Mouse (Mus musculus): Measurements from ENCODE around the gene Slc7a5. TPM values are rescaled to one million over a fixed set of nuclear protein-coding genes. Genes with fewer than 3 reads are reported as not detected.

The Slc7a5 gene
- total and polyA plus RNA-seq, 3 experiments: 110 to 291 (median 207) TPM

- in situ Hi-C loops (cut with MboI; ENCODE audit: low pct_ligation_motif_present, low pct_unique_long_range_greater_than_20kb, low sequenced_read_pairs) (no loop called here), dilution Hi-C loops (cut with MboI; ENCODE audit: extremely low pct_ligation_motif_present, extremely low pct_unique_long_range_greater_than_20kb, low sequenced_read_pairs) (no loop called here)
- H3K79me2 ChIP-seq (replicated peaks; ENCODE audit: control insufficient read depth, extremely low read depth, insufficient read depth, poor library complexity, severe bottlenecking): peaks cover 10% of the 10 kb centered on the region
- DNase-seq (ENCODE audit: extremely low read depth): no peak
- H3K4me3 ChIP-seq (replicated peaks in 1 of 3; ENCODE audit: low read depth in 2 of 3, low read length in 2 of 3, poor library complexity in 1 of 3): no peak overlapping the region
- H3K36me3 ChIP-seq (replicated peaks in 1 of 2; ENCODE audit: control insufficient read depth in 1 of 2, insufficient read depth in 1 of 2, low read length in 1 of 2): peaks cover 96 to 100% of the 10 kb centered on the region in 2 experiments
- peaks cover 4 to 42% of the 10 kb centered on the region in 2 experiments; a peak in 3 of 4 replicates for H3K4me1 ChIP-seq (ENCODE audit: control insufficient read depth in 1 of 2, insufficient read depth in 2 of 2)
- H3K4me2 ChIP-seq (ENCODE audit: insufficient read depth, low read depth, poor library complexity, severe bottlenecking): no peak overlapping the region
- no peak overlapping the region for H3K27ac ChIP-seq (ENCODE audit: insufficient read depth, low read depth)
- no peak overlapping the region for H3K9ac ChIP-seq (ENCODE audit: insufficient read depth, low read depth)
- no peaks in the 10 kb centered on the region for H3K27me3 ChIP-seq (replicated peaks)
- TF ChIP-seq POLR2AphosphoS2 (IDR thresholded peaks at IDR 0.05; ENCODE audit: low read depth, low read length): no peak
- TF ChIP-seq HCFC1 (IDR thresholded peaks at IDR 0.05; ENCODE audit: low read depth, low read length): no peak
- TF ChIP-seq MAX (IDR thresholded peaks at IDR 0.05; ENCODE audit: low read length): no peak
- TF ChIP-seq UBTF (IDR thresholded peaks at IDR 0.05; ENCODE audit: low read depth, low read length): no peak
- no peak for TF ChIP-seq ETS1 (conservative IDR thresholded peaks at IDR 0.05; ENCODE audit: low read depth, low read length)
- no peak for TF ChIP-seq NRF1 (IDR thresholded peaks at IDR 0.05; ENCODE audit: low read depth, low read length)
- H3K9me3 ChIP-seq (replicated peaks; ENCODE audit: low read length): no peaks in the 10 kb centered on the region
These were observed 23.3 kb downstream of the Slc7a5 start for GRCm38 (mm10) chr8:121884181-121884580.

GRCm38 (mm10) chr8:121881921-121882320 lies 25.6 kb downstream of the Slc7a5 start:
- TF ChIP-seq MAZ (IDR thresholded peaks at IDR 0.05; ENCODE audit: low read depth, low read length) (no peak), CTCF (conservative IDR thresholded peaks at IDR 0.05 in 1 of 2, IDR thresholded peaks at IDR 0.05 in 1 of 2; ENCODE audit: low read depth in 2 of 2, low read length in 2 of 2) (no peak), JUN (IDR thresholded peaks at IDR 0.05; ENCODE audit: insufficient read depth, low read depth, low read length) (no peak), TCF12 (IDR thresholded peaks at IDR 0.05; ENCODE audit: low read depth, low read length) (no peak), MYC (IDR thresholded peaks at IDR 0.05; ENCODE audit: low read depth, low read length) (no peak), MAX (IDR thresholded peaks at IDR 0.05; ENCODE audit: low read length) (no peak), USF1 (IDR thresholded peaks at IDR 0.05; ENCODE audit: low read depth, low read length) (no peak), POLR2A (IDR thresholded peaks at IDR 0.05; ENCODE audit: low read depth, low read length) (no peak), BHLHE40 (IDR thresholded peaks at IDR 0.05; ENCODE audit: low read depth, low read length) (no peak), RAD21 (IDR thresholded peaks at IDR 0.05; ENCODE audit: low read depth, low read length) (no peak), E2F4 (IDR thresholded peaks at IDR 0.05; ENCODE audit: insufficient replicate concordance, low read depth, low read length) (no peak), NELFE (IDR thresholded peaks at IDR 0.05; ENCODE audit: low read depth, low read length) (no peak), ZC3H11A (IDR thresholded peaks at IDR 0.05; ENCODE audit: low read depth, low read length) (no peak), EP300 (IDR thresholded peaks at IDR 0.05; ENCODE audit: low read length) (no peak), CHD2 (IDR thresholded peaks at IDR 0.05; ENCODE audit: low read length) (no peak), SIN3A (IDR thresholded peaks at IDR 0.05; ENCODE audit: low read length) (no peak), MAFK (IDR thresholded peaks at IDR 0.05; ENCODE audit: insufficient replicate concordance, low read length) (no peak)
- Histone ChIP-seq H3K36me3 (replicated peaks in 1 of 2; ENCODE audit: control insufficient read depth in 1 of 2, insufficient read depth in 1 of 2, low read length in 1 of 2) (peaks cover 74 to 82% of the 10 kb centered on the region in 2 experiments), H3K9ac (ENCODE audit: insufficient read depth, low read depth) (no peak overlapping the region)

More at GRCm38 (mm10) chr8:121881921-121882320, 25.6 kb downstream of the Slc7a5 start:
- in situ Hi-C loops (cut with MboI; ENCODE audit: low pct_ligation_motif_present, low pct_unique_long_range_greater_than_20kb, low sequenced_read_pairs): no loop called here
- 0 out of 2 replicates have a peak, but pooled peaks cover 3% of the 10 kb centered on the region for H3K79me2 ChIP-seq (replicated peaks; ENCODE audit: control insufficient read depth, extremely low read depth, insufficient read depth, poor library complexity, severe bottlenecking)
- no peak overlapping the region for H3K4me2 ChIP-seq (ENCODE audit: insufficient read depth, low read depth, poor library complexity, severe bottlenecking)
- H3K4me3 ChIP-seq (replicated peaks in 1 of 3; ENCODE audit: low read depth in 2 of 3, low read length in 2 of 3, poor library complexity in 1 of 3): no peak overlapping the region
- dilution Hi-C loops (cut with MboI; ENCODE audit: extremely low pct_ligation_motif_present, extremely low pct_unique_long_range_greater_than_20kb, low sequenced_read_pairs): no loop called here
- H3K27me3 ChIP-seq (replicated peaks): no peaks in the 10 kb centered on the region
- H3K4me1 ChIP-seq (ENCODE audit: control insufficient read depth in 1 of 2, insufficient read depth in 2 of 2): peaks cover 10 to 46% of the 10 kb centered on the region in 2 experiments; a peak in 3 of 4 replicates
- H3K9me3 ChIP-seq (replicated peaks; ENCODE audit: low read length): no peaks in the 10 kb centered on the region
- no peak for DNase-seq (ENCODE audit: extremely low read depth)
- no peak overlapping the region for H3K27ac ChIP-seq (ENCODE audit: insufficient read depth, low read depth)

All from CH12.LX (cell line).